Mouse (Mus musculus) ES-E14 (cell line): Measurements from ENCODE around the gene Krtap28-13.

Source experiments
- CHD2 ChIP-seq: IDR thresholded peaks from 2 replicates; pipeline ENCODE4 v1.6.1; 2014; ENCODE audit warnings: mild to moderate bottlenecking, low read depth, low read length, inconsistent platforms
- HCFC1 ChIP-seq: IDR thresholded peaks from 2 replicates; pipeline ENCODE4 v1.6.1; 2012; ENCODE audit warnings: low read length, inconsistent platforms, borderline replicate concordance; ENCODE audit not compliant: insufficient read depth
- MAFK ChIP-seq: IDR thresholded peaks from 2 replicates; pipeline ENCODE4 v1.6.1; 2014; ENCODE audit warnings: mild to moderate bottlenecking, low read depth, low read length, inconsistent platforms; ENCODE audit not compliant: insufficient read depth
- ZC3H11A ChIP-seq: IDR thresholded peaks from 2 replicates; pipeline ENCODE4 v1.6.1; 2012; ENCODE audit warnings: low read depth, mild to moderate bottlenecking, inconsistent platforms, low read length, borderline replicate concordance
- ZNF384 ChIP-seq: IDR thresholded peaks from 2 replicates; pipeline ENCODE4 v1.6.1; 2012; ENCODE audit warnings: low read depth, low read length, inconsistent platforms

DNA sequence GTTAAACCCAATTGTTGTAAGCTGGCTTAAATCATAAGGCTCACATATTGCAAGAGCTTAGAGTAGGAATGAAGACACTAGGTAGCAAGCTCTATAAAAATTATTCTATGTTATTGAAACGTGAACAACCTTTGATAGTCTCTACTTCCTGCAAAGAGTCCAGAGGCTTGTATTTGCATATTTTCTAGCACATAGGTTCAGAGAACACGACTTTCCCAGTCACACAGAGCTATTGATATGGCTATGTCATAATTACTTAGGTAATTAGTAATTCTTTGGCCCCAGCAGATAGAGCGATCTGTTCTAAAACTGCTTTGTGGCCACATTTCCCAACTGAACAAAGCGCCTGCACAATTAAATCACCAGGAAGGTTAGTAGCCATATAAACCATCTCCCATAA lies 36.2 kb downstream of the Krtap28-13 start:
- TF ChIP-seq HCFC1 (no peak), ZC3H11A (no peak), MAFK (no peak), ZNF384 (no peak), CHD2 (no peak)
